Mouse (Mus musculus) splenic B cell, adult 2 months (primary cell): ENCODE measurements around the gene Bpifa5.
"Not testable (repeated sequence)": the region's sequence is repeated elsewhere in the genome, so short reads cannot be mapped to it uniquely, and the experiment has no call there.

Source experiments
- DNase-seq: peaks from one replicate; pipeline ENCODE4 v3.0.0-alpha.2; 2011; ENCODE audit warnings: low read depth, low spot score
- H3K27me3 ChIP-seq: 2 replicates; pipeline ENCODE4 v1.6.1; 2012; ENCODE audit warnings: mild to moderate bottlenecking, low read length, moderate library complexity, mixed read lengths; ENCODE audit not compliant: control insufficient read depth, poor library complexity, insufficient read depth, severe bottlenecking
- H3K36me3 ChIP-seq: 2 replicates; pipeline ENCODE4 v1.6.1; 2012; ENCODE audit warnings: mild to moderate bottlenecking, low read length, moderate library complexity, mixed read lengths; ENCODE audit not compliant: control insufficient read depth, poor library complexity, insufficient read depth, severe bottlenecking

Gene Bpifa5

DNA sequence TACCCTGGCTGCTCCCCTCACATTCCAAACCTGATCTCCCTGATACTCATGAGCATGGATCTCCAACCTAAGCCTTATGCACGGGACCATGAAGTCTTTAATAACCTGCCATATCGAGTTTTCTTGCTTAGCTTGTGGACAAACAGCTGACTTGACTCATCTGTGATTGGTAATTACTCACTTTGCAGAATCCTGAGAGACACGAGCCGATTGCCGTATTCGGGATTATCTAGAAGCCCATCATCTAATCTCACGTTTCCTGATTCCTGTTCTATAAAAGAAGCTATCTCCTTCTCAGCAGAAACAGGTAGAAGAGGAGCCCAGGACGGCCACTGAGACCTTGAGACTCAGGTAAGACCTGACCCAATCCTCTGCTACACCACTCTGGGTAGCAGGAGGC lies at the start of gene Bpifa5:
Gene Bpifa5 (plus strand): TSS at position 301 of the 400 bp plus-strand sequence.
- H3K36me3 ChIP-seq, result no peaks in the 10 kb centered on the region
- no peaks in the 10 kb centered on the region for H3K27me3 ChIP-seq
- no peak for DNase-seq

DNA sequence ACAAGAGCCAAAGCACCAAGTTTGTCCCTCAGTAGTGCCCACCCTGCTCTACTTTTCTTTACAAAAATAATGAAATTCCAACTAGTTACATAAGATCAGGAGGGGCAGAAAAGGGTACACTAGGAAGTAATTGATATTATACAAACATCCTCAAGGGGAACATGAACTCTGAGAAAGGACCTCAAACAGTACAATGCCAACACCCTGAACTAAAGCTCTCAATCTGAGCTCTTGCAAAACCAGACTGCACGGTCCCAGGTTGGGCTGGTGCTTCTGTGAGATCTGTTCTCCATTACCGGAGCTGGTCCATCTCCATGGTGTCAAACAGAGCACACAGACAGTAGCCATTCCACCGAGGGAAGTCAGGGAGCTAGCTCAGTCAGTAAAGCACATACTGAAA lies 45.0 kb upstream of the Bpifa5 start:
- H3K27me3 ChIP-seq, result no peaks in the 10 kb centered on the region
- DNase-seq, result no peak
- no peaks in the 10 kb centered on the region for H3K36me3 ChIP-seq

DNA sequence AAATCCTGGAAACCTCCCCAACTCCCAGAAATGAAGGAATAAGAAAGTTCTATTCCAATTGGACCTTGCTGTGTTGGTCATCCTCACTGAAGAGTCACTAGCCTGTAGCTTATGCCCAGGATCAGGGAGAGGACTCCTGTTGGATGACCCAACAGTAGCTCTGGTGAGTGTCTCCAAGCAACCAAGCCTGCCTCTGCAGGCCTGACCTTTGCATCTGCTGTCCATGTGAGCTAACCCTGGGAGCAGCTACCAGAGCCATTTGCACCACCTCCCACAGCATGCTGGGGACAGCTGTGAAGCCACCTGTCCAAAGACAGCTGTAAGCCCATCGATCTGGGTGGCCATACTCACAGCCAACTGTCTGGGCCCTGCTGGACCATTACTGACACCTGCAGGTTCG lies 32.3 kb upstream of the Bpifa5 start, which contains the start of gene Bpifa3:
Gene Bpifa3 (plus strand): TSS at position 217 of the 400 bp plus-strand sequence.
- DNase-seq, result no peak
- no peaks in the 10 kb centered on the region for H3K36me3 ChIP-seq
- H3K27me3 ChIP-seq, result no peaks in the 10 kb centered on the region

DNA sequence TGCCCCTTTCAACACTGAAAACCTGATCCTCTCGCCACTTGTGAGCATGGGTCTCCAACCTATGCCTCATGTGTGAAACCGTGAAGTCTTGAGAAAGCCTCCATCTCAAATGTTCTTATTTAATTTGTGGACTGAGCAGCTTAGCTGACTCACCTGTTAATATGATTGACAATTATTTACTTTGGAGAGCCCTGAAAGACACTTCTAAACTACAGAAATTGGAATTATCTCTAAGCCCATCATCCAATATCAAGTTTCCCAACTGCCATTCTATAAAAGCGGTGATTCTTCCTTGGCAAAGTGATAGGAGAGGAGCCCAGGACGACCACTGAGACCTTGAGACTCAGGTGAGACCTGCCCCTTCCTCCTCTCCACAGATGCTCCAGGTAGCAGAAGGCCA lies 19.8 kb upstream of the Bpifa5 start, which contains the start of gene Bpifa1:
Gene Bpifa1 (plus strand): TSS at position 301 of the 400 bp plus-strand sequence.
- no peaks in the 10 kb centered on the region for H3K36me3 ChIP-seq
- H3K27me3 ChIP-seq, result no peaks in the 10 kb centered on the region
- DNase-seq, result no peak

DNA sequence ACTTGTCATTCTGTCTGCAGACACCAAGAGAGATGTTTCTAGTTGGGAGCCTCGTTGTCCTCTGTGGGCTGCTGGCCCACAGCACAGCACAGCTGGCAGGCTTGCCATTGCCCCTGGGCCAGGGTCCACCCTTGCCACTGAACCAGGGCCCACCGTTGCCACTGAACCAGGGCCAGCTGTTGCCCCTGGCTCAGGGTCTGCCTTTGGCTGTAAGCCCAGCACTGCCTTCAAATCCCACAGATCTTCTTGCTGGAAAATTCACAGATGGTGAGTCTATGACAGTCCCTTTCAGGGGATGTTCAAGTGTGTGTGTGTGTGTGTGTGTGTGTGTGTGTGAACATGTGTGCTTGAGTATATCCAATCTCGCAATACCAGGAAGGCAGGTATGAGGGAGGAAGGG lies 18.7 kb upstream of the Bpifa5 start:
- H3K27me3 ChIP-seq, result no peaks in the 10 kb centered on the region
- no peaks in the 10 kb centered on the region for H3K36me3 ChIP-seq
- no peak for DNase-seq

DNA sequence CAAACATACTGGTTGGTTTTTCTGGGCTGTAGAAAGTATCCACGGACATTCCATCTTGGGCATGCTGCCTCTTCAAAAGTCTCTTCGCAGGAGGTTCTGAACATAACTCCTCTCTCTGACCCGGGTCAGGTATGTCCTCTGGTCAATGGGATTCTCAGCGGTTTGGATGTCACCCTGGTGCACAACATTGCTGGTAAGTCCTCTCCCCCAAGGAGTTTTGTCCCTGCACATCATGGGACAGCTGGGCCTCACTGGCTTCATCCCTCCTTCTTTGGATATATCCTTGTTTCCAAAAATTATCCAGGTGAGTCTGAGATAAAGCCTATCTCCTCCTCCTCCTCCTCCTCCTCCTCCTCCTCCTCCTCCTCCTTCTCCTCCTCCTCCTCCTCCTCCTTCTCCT lies 14.9 kb upstream of the Bpifa5 start:
- H3K27me3 ChIP-seq, result no peaks in the 10 kb centered on the region
- DNase-seq, result no peak
- no peaks in the 10 kb centered on the region for H3K36me3 ChIP-seq

DNA sequence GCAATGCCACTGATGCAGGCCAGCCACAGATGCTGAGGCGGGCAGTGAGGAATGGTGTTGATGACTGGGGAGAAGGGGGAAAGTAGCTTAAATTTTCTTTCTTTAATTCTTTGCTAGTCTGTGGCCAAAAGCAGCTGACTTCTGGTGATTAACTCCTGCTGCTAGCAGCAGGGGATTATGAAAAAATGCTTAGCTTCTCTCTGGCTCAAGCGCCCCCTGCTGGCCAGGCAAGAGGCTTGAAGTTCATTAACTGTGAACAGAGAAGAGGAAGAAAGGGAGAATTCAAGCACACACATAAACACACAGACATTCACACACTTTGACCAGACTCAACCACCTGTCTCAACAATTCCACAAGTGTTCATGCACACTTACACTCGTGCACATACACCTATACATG lies 4.0 kb upstream of the Bpifa5 start:
- no peaks in the 10 kb centered on the region for H3K36me3 ChIP-seq
- H3K27me3 ChIP-seq, result no peaks in the 10 kb centered on the region
- peak; percentile 25 for DNase-seq

DNA sequence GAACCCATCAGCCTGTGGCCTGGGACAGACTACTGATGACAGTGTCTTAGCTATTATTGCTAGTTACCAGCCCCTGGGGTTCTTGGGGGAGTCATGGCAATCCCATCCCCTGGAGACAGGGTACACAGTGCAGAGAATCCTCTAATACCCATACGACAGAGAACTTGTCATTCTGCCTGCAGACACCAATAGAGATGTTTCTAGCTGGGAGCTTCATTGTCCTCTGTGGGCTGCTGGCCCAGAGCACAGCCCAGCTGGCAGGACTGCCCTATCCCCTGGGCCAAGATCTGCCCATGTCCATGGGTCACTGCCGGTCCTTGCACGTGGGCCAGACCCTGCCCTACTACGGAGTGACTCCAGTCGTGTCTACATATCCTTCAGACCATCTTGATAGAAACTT lies 899 bp downstream of the Bpifa5 start:
- no peak for DNase-seq
- H3K36me3 ChIP-seq, result no peaks in the 10 kb centered on the region
- no peaks in the 10 kb centered on the region for H3K27me3 ChIP-seq

DNA sequence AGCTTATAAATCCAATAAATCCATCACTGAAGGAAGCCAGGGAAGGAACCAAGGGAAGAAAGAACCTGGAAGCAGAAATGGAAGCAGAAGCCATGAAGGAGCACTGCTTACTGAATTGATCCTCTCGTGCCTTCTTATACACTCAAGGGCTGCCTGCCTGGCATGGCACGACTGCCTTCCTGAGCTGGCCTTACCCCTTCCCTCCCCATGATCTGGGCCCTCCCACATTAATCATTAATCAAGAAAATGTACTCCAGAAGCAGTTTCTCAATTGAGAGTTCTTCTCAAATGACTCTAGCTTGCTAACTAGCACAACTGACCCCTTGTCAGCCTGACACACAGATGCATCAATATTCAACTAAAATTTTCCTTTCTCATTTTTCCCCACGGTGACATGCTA lies 6.8 kb downstream of the Bpifa5 start:
- no peak for DNase-seq
- no peaks in the 10 kb centered on the region for H3K36me3 ChIP-seq
- no peaks in the 10 kb centered on the region for H3K27me3 ChIP-seq

DNA sequence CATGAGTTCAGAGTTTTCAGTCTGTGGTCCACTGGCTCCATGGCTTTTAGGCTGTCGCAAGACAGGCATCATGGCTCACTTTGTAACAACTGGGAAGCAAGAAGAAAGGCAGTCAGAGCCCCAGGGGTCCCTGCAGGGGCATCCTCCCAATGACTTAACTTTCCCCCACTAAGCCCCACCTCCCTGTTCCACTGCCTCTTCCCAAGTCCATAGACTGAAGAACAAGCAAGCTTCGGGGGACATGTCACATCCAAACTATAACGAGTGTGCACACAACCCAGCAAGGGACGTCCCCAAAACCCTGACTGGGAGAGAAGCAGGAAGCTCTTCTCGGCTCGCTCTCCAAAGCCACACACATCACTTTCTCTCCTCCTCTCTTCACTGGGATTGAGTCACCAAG lies 9.2 kb downstream of the Bpifa5 start:
- Histone ChIP-seq H3K36me3 (no peaks in the 10 kb centered on the region), H3K27me3 (no peaks in the 10 kb centered on the region)
- DNase-seq, result no peak

DNA sequence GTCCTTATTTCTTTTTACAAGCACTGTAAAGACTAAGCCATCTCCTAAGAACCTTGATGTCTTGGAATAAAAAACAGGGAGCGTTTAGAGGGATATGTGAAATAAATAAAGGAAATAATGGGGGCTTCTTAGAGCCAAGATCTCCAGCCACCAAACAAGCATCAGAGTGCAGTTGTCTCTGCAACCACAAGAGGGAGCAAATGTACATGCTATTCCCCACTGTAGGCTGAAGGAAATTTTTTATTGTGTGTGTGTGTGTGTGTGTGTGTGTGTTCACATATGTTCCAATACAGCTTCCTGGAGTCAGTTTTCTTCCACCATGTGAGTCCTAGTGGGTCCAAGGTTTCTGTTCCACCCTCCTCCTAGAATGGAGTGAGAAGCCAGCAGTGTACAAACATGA lies 10.9 kb downstream of the Bpifa5 start:
- DNase-seq, result peak; percentile 19
- H3K36me3 ChIP-seq, result no peaks in the 10 kb centered on the region
- H3K27me3 ChIP-seq, result no peaks in the 10 kb centered on the region

DNA sequence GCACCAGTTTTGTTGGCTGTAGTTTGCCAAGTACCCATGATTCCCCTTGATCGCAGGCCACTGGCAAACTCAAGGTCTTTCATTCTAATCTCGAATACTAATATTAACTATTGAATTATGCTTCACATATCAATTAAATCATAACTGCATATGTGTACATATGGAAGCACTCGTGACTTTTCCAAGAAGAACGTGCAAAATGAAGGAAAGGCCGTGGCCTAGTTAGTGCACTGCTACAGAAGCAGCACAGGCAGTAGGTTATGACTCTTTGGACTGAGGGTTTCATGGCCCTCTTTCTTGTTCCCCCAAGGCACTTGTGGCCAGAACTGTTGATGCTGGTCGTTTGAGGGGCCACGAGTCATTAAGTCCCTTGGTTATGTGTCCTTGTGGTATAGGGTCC lies 19.5 kb downstream of the Bpifa5 start:
- H3K27me3 ChIP-seq, H3K36me3 ChIP-seq, DNase-seq: not testable (repeated sequence)

DNA sequence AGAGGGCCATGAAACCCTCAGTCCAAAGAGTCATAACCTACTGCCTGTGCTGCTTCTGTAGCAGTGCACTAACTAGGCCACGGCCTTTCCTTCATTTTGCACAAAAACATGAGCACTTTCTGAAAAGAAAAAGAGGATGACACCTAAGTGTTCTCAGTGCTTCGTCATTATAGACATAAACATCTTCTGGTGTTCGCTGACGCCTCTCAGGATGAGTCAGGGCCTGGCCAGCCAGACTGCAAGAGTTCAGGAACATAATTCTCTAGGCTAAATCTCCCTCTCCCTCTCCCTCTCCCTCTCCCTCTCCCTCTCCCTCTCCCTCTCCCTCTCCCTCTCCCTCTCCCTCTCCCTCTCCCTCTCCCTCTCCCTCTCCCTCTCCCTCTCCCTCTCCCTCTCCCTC lies 20.7 kb downstream of the Bpifa5 start:
- not testable (repeated sequence) for H3K27me3 ChIP-seq, H3K36me3 ChIP-seq, DNase-seq

DNA sequence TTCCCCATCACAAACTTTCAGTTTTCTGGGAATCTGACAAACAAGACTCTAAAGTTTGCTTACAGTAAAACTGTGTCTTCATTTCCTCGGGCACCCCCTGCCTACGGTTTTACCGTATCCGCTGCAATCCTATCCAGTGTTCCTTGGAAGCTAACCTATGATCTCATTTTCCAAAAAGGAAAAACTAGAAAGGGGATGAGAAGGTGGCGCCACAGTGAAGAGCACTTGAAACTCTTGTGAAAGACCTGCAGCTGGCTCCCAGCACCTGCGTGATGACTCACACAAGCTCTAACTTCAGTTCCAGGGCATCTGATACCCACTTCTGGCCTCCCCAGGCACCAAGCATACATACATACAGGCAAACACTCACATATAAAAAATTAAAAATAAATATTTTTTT lies 22.9 kb downstream of the Bpifa5 start:
- DNase-seq, result no peak
- no peaks in the 10 kb centered on the region for H3K36me3 ChIP-seq
- H3K27me3 ChIP-seq, result no peaks in the 10 kb centered on the region

DNA sequence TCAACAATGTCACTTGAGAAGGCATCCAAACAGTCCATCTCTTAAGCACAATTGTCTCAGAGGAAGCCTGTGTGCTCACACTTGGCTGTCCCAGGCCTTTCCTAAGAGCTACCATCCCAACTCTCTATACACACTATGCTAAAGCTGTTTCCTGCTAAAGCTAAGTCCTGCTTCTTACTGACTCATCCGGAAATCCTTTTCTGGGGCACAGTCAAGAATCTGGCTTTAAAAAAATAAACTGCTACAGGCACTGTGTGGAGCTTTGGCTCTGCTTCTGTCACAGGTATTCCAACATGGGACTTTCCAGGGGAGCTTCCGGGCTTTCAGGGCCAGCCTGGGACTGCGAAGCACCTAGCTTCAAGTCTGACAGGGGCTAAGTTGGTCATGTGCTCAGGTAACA lies 23.3 kb downstream of the Bpifa5 start:
- no peaks in the 10 kb centered on the region for H3K27me3 ChIP-seq
- no peaks in the 10 kb centered on the region for H3K36me3 ChIP-seq
- DNase-seq, result no peak

DNA sequence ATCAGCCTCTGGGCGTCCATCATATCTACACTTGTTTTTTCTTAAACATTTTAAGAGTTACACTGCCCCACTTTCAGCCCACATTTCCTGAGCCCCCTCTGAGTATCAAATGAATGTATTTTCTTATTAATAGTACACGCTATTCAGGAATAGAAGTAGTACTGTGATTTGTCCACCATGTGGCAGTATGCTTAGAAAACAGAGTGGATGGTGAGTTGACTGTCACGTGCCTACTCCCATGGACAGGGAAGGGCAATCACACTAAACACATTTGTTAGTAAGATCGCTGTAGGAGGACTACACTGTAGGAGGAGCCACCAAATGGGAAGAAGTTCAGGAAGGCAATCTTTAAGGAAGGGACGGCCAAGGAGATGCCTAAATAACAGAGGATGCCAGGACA lies 25.1 kb downstream of the Bpifa5 start:
- H3K27me3 ChIP-seq, result no peaks in the 10 kb centered on the region
- H3K36me3 ChIP-seq, result no peaks in the 10 kb centered on the region
- DNase-seq, result no peak
